Mouse (Mus musculus) megakaryocyte, embryonic 14.5 days (primary cell): ENCODE measurements around the gene Mtfr1l. TPM values are rescaled to one million over a fixed set of nuclear protein-coding genes. Genes with fewer than 3 reads are reported as not detected.

Source experiments
- H3K27me3 ChIP-seq: replicated peaks from 2 replicates; pipeline ENCODE3; 2012; ENCODE audit warnings: inconsistent platforms
- H3K36me3 ChIP-seq: replicated peaks from 2 replicates; pipeline ENCODE3; 2012; ENCODE audit warnings: low read length, inconsistent platforms, mixed read lengths
- H3K4me1 ChIP-seq: 2 replicates; pipeline ENCODE4 v1.6.1; 2012; ENCODE audit warnings: inconsistent platforms
- H3K4me3 ChIP-seq: replicated peaks from 2 replicates; pipeline ENCODE3; 2012; ENCODE audit warnings: moderate library complexity, mild to moderate bottlenecking, inconsistent platforms
- H3K9me3 ChIP-seq: 2 replicates; pipeline ENCODE4 v1.6.1; 2012; ENCODE audit warnings: inconsistent platforms
- FLI1 ChIP-seq: IDR thresholded peaks from 2 replicates; pipeline ENCODE4 v1.6.1; 2012; ENCODE audit warnings: low read length, inconsistent platforms, mixed read lengths
- GATA1 ChIP-seq: IDR thresholded peaks from 3 replicates; pipeline ENCODE4 v1.6.1; 2012; ENCODE audit warnings: mixed read lengths, low read length, inconsistent platforms, borderline replicate concordance
- polyA plus RNA-seq: library from polyadenylated mRNA; stranded (reverse); fragments of >175 nt; gene quantifications from 2 replicates; pipeline ENCODE4 v1.2.3, GENCODE M21; 2012; ENCODE audit warnings: low replicate concordance; ENCODE audit not compliant: insufficient read depth

Gene Mtfr1l
- polyA plus RNA-seq, 1 experiment = 46.4 TPM

DNA sequence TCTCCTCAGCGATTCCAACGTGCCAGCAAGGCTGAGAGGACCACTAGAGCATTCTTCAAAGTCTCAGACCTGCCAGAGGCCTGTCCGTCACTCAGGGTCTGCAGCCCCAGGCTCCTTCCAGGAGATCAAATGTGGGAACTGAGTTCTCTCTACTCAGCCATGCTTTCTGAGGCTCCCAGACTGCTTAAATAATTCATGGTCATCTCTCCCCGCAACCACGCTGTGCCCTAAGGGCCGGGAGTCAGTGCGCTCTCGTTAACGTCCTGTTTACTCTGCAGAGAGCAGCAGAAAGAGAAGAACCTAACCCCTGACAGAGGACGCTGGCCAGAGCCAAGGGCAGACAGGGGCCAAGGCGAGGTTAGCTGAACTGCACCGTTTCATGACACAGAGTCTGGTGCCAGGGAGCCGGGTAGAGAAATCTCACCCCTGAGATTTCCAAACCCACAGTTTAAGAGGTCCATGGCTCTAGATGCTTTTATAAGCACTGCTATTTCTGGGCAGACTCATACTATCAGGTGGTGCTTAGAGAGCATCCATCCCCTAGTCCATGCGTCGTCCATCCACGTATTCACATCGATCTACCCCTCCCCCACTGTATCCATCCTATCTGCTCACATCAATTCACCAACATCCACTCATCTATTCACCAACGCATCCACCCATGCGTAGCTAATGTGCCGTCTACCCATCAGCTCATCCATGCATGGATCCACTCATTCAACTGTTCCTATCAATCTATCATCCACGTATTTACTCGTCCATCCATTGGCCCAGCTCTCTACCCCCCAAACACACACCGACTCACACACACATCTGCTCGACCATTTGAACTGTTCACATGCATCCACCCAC, 37.5 kb upstream of the Mtfr1l start:
- Histone ChIP-seq H3K4me3 (no peak overlapping the region), H3K36me3 (no peaks in the 10 kb centered on the region), H3K4me1 (peaks cover 6% of the 10 kb centered on the region), H3K9me3 (peaks cover 15% of the 10 kb centered on the region), H3K27me3 (peaks cover 80% of the 10 kb centered on the region)
- TF ChIP-seq GATA1 = no peak

DNA sequence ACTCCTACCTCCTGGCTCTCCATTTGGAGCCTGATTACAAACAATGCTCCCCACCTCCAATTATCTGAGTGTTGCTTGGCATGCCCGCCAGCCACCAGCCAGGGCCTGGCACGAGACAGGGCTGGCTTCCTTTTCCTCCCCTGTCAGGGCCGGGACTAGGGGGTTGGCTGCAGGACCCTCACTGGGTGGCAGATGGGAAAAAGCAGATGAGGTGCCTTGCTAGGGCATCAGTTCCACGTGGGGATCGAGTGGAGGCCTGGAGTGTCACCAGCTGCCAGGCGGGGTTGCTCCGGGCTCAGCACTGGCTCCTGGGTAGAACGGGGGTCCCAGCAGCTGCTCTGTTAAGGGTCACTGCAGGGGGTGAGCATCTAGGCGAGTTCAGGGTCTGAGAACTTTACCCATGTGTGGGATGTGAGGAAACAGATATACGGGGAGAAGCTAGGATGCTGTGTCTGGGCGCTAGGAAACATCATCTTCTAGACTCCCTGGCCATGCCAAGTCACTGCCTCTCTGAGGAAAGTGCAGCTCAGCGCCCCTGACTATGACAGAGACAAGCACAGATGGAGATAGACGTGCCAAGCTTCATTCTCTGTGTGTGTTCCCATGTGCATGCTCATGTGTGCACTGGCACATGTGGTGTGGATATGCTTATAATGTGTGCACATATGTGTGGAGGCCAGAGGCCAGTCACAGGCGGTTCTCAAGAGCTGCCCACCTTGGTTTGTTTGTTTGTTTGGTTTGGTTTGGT, 35.7 kb upstream of the Mtfr1l start:
- Histone ChIP-seq H3K36me3 (no peaks in the 10 kb centered on the region), H3K4me3 (no peak overlapping the region), H3K4me1 (peaks cover 6% of the 10 kb centered on the region), H3K9me3 (peaks cover 22% of the 10 kb centered on the region), H3K27me3 (peaks cover 75% of the 10 kb centered on the region)
- TF ChIP-seq GATA1 (no peak), FLI1 (no peak)

DNA sequence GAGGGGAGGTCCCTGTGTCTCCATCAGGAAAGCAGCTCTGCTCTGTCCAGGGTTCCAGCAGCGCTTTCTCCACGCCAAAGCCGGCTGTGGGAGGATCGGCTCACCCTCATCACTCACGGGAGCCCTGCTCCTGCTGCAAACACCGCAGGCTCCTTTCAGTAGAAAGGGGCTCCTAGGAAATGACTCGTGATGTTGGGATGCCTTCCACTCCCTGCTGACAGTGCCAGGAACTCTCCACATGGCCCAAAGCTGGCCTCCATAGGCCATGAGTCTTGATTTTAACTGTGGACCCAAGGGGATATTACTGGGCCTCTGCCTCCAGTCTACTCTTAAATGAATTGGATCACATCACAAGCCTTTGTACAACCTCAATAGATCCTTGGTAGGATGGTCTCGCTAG, 34.6 kb upstream of the Mtfr1l start:
- no peak overlapping the region for H3K4me3 ChIP-seq
- peaks cover 6% of the 10 kb centered on the region for H3K4me1 ChIP-seq
- peaks cover 33% of the 10 kb centered on the region for H3K9me3 ChIP-seq
- peaks cover 4% of the 10 kb centered on the region for H3K36me3 ChIP-seq
- TF ChIP-seq FLI1 (no peak), GATA1 (no peak)
- H3K27me3 ChIP-seq = peaks cover 71% of the 10 kb centered on the region

- H3K9me3 ChIP-seq = peaks cover 34% of the 10 kb centered on the region
- H3K4me3 ChIP-seq = no peak overlapping the region
- peaks cover 6% of the 10 kb centered on the region for H3K4me1 ChIP-seq
- H3K27me3 ChIP-seq = peaks cover 71% of the 10 kb centered on the region
- H3K36me3 ChIP-seq = peaks cover 4% of the 10 kb centered on the region
- no peak for TF ChIP-seq GATA1
- TF ChIP-seq FLI1 = no peak
Observed at GRCm38 (mm10) chr4:134569205-134569604, 34.0 kb upstream of the Mtfr1l start.

GRCm38 (mm10) chr4:134567377-134568226, 32.4 kb upstream of the Mtfr1l start:
- Histone ChIP-seq H3K4me3 (no peak overlapping the region), H3K9me3 (peaks cover 28% of the 10 kb centered on the region), H3K4me1 (peaks cover 6% of the 10 kb centered on the region), H3K36me3 (peaks cover 7% of the 10 kb centered on the region), H3K27me3 (peaks cover 75% of the 10 kb centered on the region)
- TF ChIP-seq FLI1 (no peak), GATA1 (no peak)

DNA sequence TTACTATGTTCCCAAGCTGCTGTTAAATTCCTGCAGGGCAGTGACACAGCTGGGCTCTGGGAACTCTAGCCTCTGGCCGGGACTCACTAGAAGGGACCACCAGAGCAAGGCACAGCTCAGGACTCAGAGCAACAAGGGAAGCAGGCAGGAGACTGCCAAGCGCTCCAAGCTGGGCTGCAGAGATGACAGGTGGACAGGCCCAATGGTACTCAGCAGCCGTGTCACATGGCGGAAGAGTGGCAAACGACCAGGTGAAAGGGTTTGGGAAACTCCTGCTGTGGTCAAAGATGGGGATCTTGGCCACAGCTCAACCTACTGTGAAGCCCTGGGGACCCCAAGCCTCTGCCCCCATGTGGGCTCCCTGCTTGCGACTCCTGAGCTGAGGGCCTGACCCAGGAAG, 28.9 kb upstream of the Mtfr1l start:
- peaks cover 60% of the 10 kb centered on the region for H3K27me3 ChIP-seq
- H3K4me3 ChIP-seq = no peak overlapping the region
- TF ChIP-seq FLI1 (no peak), GATA1 (no peak)
- peaks cover 26% of the 10 kb centered on the region for H3K9me3 ChIP-seq
- H3K36me3 ChIP-seq = peaks cover 7% of the 10 kb centered on the region
- no peaks in the 10 kb centered on the region for H3K4me1 ChIP-seq

DNA sequence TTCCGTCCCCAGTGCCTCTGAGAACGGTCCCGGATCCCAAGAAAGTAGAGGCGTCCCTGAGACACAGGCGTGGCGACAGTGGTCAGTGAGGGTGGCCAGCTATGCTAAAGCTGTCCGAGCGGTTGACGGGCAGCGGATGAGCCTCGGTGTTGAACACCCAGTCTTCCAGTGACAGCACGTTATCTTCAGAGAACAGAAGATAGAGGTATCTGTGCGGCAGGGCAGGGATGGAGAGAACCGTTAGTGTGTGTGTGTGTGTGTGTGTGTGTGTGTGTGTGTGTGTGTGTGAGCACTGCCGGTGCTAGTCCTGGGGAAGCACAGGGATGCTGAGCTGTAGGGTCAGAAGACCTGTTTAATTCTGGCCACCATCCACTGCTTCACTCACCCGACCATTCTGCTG, 28.4 kb upstream of the Mtfr1l start:
- no peaks in the 10 kb centered on the region for H3K4me1 ChIP-seq
- H3K36me3 ChIP-seq = peaks cover 7% of the 10 kb centered on the region
- H3K4me3 ChIP-seq = no peak overlapping the region
- TF ChIP-seq FLI1 (no peak), GATA1 (no peak)
- H3K9me3 ChIP-seq = peaks cover 23% of the 10 kb centered on the region
- H3K27me3 ChIP-seq = peaks cover 59% of the 10 kb centered on the region

DNA sequence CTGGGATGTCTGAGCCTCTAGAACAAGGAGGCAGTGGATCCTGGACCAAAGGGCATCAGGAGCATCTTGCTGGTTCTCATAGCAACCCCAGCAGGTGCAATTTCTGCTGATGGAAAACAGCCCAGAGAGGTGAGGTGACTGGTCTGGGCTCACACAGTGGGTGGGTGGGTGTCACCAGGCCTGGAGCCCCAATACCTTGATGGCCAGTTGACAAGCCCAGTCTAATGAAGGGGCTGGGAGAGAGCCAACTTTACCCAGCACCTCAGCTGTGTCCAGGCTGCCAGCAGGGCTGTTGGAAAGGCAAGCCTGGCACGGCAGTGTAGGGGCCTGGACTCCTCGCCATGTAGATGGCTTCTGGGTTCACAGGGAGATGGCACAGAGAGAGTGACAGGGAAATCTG, 26.8 kb upstream of the Mtfr1l start:
- peaks cover 7% of the 10 kb centered on the region for H3K36me3 ChIP-seq
- H3K4me3 ChIP-seq = no peak overlapping the region
- peaks cover 51% of the 10 kb centered on the region for H3K27me3 ChIP-seq
- H3K4me1 ChIP-seq = no peaks in the 10 kb centered on the region
- TF ChIP-seq FLI1 = no peak
- TF ChIP-seq GATA1 = no peak
- H3K9me3 ChIP-seq = peaks cover 23% of the 10 kb centered on the region

GRCm38 (mm10) chr4:134560699-134561098, 25.5 kb upstream of the Mtfr1l start:
- no peaks in the 10 kb centered on the region for H3K4me1 ChIP-seq
- peaks cover 6% of the 10 kb centered on the region for H3K36me3 ChIP-seq
- TF ChIP-seq FLI1 (no peak), GATA1 (no peak)
- no peak overlapping the region for H3K4me3 ChIP-seq
- peaks cover 14% of the 10 kb centered on the region for H3K9me3 ChIP-seq
- peaks cover 45% of the 10 kb centered on the region for H3K27me3 ChIP-seq
